Mouse (Mus musculus) stomach, embryonic 16.5 days (tissue): Measurements from ENCODE around the gene Klf6. TPM values are rescaled to one million over a fixed set of nuclear protein-coding genes. Genes with fewer than 3 reads are reported as not detected.

Experiments
- ATAC-seq: fragments of 200-750 bp; cut with Nextera tagmentation; 2 replicates; pipeline ENCODE4 v1.8.0; 2017; ENCODE audit warnings: moderate number of reproducible peaks, moderate TSS enrichment; ENCODE audit not compliant: insufficient read depth, low FRiP score
- H3K27ac ChIP-seq: fragments of 300-500 bp; sonication (generic); 2 replicates; pipeline ENCODE4 v1.5.1; 2014; ENCODE audit warnings: low read length
- H3K27me3 ChIP-seq: fragments of 300-500 bp; sonication (generic); 2 replicates; pipeline ENCODE4 v1.6.1; 2014; ENCODE audit warnings: low read length, control low read depth, mixed read lengths; ENCODE audit not compliant: control insufficient read depth, insufficient read depth
- H3K36me3 ChIP-seq: fragments of 300-500 bp; sonication (generic); 2 replicates; pipeline ENCODE4 v1.6.1; 2014; ENCODE audit warnings: low read length; ENCODE audit not compliant: control insufficient read depth, insufficient read depth
- H3K4me1 ChIP-seq: fragments of 300-500 bp; sonication (generic); 2 replicates; pipeline ENCODE4 v1.6.1; 2014; ENCODE audit warnings: low read length, control low read depth, mixed read lengths; ENCODE audit not compliant: control insufficient read depth, insufficient read depth
- H3K4me2 ChIP-seq: fragments of 300-500 bp; sonication (generic); 2 replicates; pipeline ENCODE4 v1.6.1; 2014; ENCODE audit warnings: low read depth, low read length, mixed read lengths
- H3K4me3 ChIP-seq: fragments of 300-500 bp; sonication (generic); replicated peaks from 2 replicates; pipeline ENCODE4 v1.5.1; 2014; ENCODE audit warnings: mild to moderate bottlenecking, low read length
- H3K9ac ChIP-seq: fragments of 300-500 bp; sonication (generic); 2 replicates; pipeline ENCODE4 v1.6.1; 2014; ENCODE audit warnings: low read length
- H3K9me3 ChIP-seq: fragments of 300-500 bp; sonication (generic); replicated peaks from 2 replicates; pipeline ENCODE4 v1.6.1; 2016; ENCODE audit warnings: low read length, control low read depth; ENCODE audit not compliant: control insufficient read depth
- WGBS: fragments of 180-500 bp; shearing (Covaris S2); extraction: QIAGEN DNeasy Blood & Tissue Kit; methylation state at CpG from one replicate; pipeline ENCODE4 v1.1.7; 2014; 5-methylcytosine and 5-hydroxymethylcytosine counted together
- polyA plus RNA-seq: library from polyadenylated mRNA; unstranded; fragments of >200 nt; fragmentation: Nextera tagmentation; extraction: Ambion mirVana; gene quantifications from 2 replicates; pipeline ENCODE4 v1.2.1, GENCODE M21; 2015

The Klf6 gene
- polyA plus RNA-seq, 1 experiment from 2014 or later: 99.4 TPM

- H3K4me2 ChIP-seq: no peak overlapping the region
- no peaks in the 10 kb centered on the region for H3K9me3 ChIP-seq
- no peak overlapping the region for H3K9ac ChIP-seq
- no peaks in the 10 kb centered on the region for H3K27me3 ChIP-seq
- no peak overlapping the region for H3K4me3 ChIP-seq
- 85% methylated on average over 8 of the region's 8 CpGs for WGBS
- H3K36me3 ChIP-seq: peaks cover 19% of the 10 kb centered on the region; the same call in 1 of the 2 replicates
- no peak overlapping the region for H3K27ac ChIP-seq
- ATAC-seq: no peak
- H3K4me1 ChIP-seq: peaks cover 32% of the 10 kb centered on the region
Measured at GRCm38 (mm10) chr13:5868376-5868775, 7.1 kb downstream of the Klf6 start.

DNA sequence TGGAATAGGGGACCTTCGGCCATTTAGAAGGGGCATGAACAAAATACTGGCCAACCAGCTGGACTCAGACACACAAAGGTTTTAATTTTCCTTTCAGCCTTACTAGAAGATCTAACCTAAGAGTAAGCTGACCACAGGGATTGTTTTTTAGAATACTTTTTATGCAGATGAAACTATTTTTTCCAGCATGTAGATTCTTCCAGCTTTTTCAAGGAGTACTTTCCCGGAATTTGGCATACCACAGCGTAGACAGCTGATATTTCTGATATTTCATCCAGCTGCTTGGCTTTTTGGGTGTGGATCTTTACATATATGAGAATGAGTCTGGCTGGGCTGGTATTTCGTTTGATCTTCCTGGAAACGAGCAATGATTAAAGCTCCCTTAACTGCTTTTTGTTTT is 8.2 kb downstream of the Klf6 start:
- no peaks in the 10 kb centered on the region for H3K9me3 ChIP-seq
- no peak overlapping the region for H3K9ac ChIP-seq
- peak overlapping the region; percentile 77 for H3K27ac ChIP-seq
- no peaks in the 10 kb centered on the region for H3K27me3 ChIP-seq
- peaks cover 19% of the 10 kb centered on the region; the same call in 1 of the 2 replicates for H3K36me3 ChIP-seq
- H3K4me1 ChIP-seq: peaks cover 30% of the 10 kb centered on the region
- H3K4me3 ChIP-seq: no peak overlapping the region
- no peak for ATAC-seq
- H3K4me2 ChIP-seq: peak overlapping the region; percentile 11
- 40% methylated on average over 5 of the region's 5 CpGs for WGBS

GRCm38 (mm10) chr13:5869842-5870241 is 8.6 kb downstream of the Klf6 start:
- Histone ChIP-seq H3K27ac (peak overlapping the region; percentile 77), H3K36me3 (peaks cover 19% of the 10 kb centered on the region; the same call in 1 of the 2 replicates), H3K4me3 (no peak overlapping the region), H3K9ac (no peak overlapping the region), H3K9me3 (no peaks in the 10 kb centered on the region), H3K4me2 (peak overlapping the region; percentile 11; the same call in 1 of the 2 replicates), H3K27me3 (no peaks in the 10 kb centered on the region), H3K4me1 (peaks cover 26% of the 10 kb centered on the region)
- ATAC-seq: no peak; the same call in 1 of the 2 replicates
- 5% methylated on average over 7 of the region's 7 CpGs for WGBS

GRCm38 (mm10) chr13:5870382-5871272 is 9.3 kb downstream of the Klf6 start:
- peak; percentile 80 for ATAC-seq
- H3K27me3 ChIP-seq: no peaks in the 10 kb centered on the region
- peaks cover 18% of the 10 kb centered on the region for H3K4me1 ChIP-seq
- H3K9ac ChIP-seq: peak overlapping the region; percentile 40; the same call in 1 of the 2 replicates
- H3K4me3 ChIP-seq: no peak overlapping the region
- WGBS: 28% methylated on average over 14 of the region's 15 CpGs
- H3K27ac ChIP-seq: peak overlapping the region; percentile 81
- 0 out of 2 replicates have a peak overlapping the region, but pooled peaks have one; percentile 10 for H3K4me2 ChIP-seq
- H3K9me3 ChIP-seq: no peaks in the 10 kb centered on the region
- peaks cover 19% of the 10 kb centered on the region; the same call in 1 of the 2 replicates for H3K36me3 ChIP-seq

GRCm38 (mm10) chr13:5871414-5871813 is 10.1 kb downstream of the Klf6 start:
- Histone ChIP-seq H3K4me2 (no peak overlapping the region), H3K4me1 (peaks cover 18% of the 10 kb centered on the region), H3K27ac (no peak overlapping the region; the same call in 1 of the 2 replicates), H3K9ac (no peak overlapping the region), H3K27me3 (no peaks in the 10 kb centered on the region), H3K9me3 (no peaks in the 10 kb centered on the region), H3K36me3 (peaks cover 13% of the 10 kb centered on the region; the same call in 1 of the 2 replicates), H3K4me3 (no peak overlapping the region)
- no peak for ATAC-seq
- WGBS: 51% methylated on average over 7 of the region's 7 CpGs

DNA sequence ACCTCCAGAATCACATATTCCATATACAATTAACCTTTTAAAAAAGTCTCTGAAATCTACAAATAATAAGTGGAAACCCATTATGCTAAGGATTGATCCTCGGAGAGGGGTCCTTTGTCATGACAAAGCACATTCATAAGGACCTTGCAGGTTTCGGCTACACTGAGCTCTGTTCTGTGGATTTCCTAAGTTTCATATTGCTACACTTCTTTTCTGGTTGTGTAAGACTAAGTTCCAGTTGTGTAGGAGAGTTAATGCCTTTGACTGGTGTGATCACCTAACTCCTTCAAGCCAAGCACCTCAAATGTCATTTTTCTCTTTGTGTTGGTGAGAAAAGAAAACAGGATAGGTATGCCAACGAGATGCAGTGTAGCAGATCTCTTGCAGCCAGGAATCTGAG is 12.4 kb downstream of the Klf6 start:
- Histone ChIP-seq H3K4me3 (no peak overlapping the region), H3K4me1 (peaks cover 12% of the 10 kb centered on the region), H3K9ac (no peak overlapping the region), H3K4me2 (no peak overlapping the region), H3K36me3 (no peaks in the 10 kb centered on the region), H3K27me3 (no peaks in the 10 kb centered on the region), H3K27ac (no peak overlapping the region), H3K9me3 (no peaks in the 10 kb centered on the region)
- WGBS: 80% methylated on average over 3 of the region's 3 CpGs
- ATAC-seq: no peak

GRCm38 (mm10) chr13:5875478-5875877 is 14.2 kb downstream of the Klf6 start:
- H3K4me1 ChIP-seq: peaks cover 4% of the 10 kb centered on the region
- H3K27ac ChIP-seq: no peak overlapping the region
- H3K36me3 ChIP-seq: no peaks in the 10 kb centered on the region
- no peak overlapping the region for H3K9ac ChIP-seq
- H3K4me3 ChIP-seq: no peak overlapping the region
- no peak overlapping the region for H3K4me2 ChIP-seq
- WGBS: 85% methylated on average over 3 of the region's 3 CpGs
- H3K9me3 ChIP-seq: no peaks in the 10 kb centered on the region
- no peak for ATAC-seq
- H3K27me3 ChIP-seq: no peaks in the 10 kb centered on the region

GRCm38 (mm10) chr13:5878748-5879147 is 17.5 kb downstream of the Klf6 start:
- Histone ChIP-seq H3K36me3 (no peaks in the 10 kb centered on the region), H3K4me3 (no peak overlapping the region), H3K27me3 (no peaks in the 10 kb centered on the region), H3K9ac (no peak overlapping the region), H3K9me3 (no peaks in the 10 kb centered on the region), H3K4me1 (no peaks in the 10 kb centered on the region), H3K4me2 (no peak overlapping the region), H3K27ac (no peak overlapping the region)
- no peak for ATAC-seq
- WGBS: 68% methylated on average over 4 of the region's 4 CpGs

- H3K4me3 ChIP-seq: no peak overlapping the region
- no peaks in the 10 kb centered on the region for H3K9me3 ChIP-seq
- ATAC-seq: 0 out of 2 replicates have a peak, but pooled peaks have one; percentile 47
- no peaks in the 10 kb centered on the region for H3K27me3 ChIP-seq
- H3K4me1 ChIP-seq: no peaks in the 10 kb centered on the region
- no peaks in the 10 kb centered on the region for H3K36me3 ChIP-seq
- no peak overlapping the region for H3K27ac ChIP-seq
- WGBS: 86% methylated on average over 4 of the region's 4 CpGs
- no peak overlapping the region for H3K9ac ChIP-seq
- H3K4me2 ChIP-seq: no peak overlapping the region
Measured at GRCm38 (mm10) chr13:5886810-5887209, 25.5 kb downstream of the Klf6 start.
